8 mouse cellular contexts compared by ENCODE assay signal in the genomic region with DNA sequence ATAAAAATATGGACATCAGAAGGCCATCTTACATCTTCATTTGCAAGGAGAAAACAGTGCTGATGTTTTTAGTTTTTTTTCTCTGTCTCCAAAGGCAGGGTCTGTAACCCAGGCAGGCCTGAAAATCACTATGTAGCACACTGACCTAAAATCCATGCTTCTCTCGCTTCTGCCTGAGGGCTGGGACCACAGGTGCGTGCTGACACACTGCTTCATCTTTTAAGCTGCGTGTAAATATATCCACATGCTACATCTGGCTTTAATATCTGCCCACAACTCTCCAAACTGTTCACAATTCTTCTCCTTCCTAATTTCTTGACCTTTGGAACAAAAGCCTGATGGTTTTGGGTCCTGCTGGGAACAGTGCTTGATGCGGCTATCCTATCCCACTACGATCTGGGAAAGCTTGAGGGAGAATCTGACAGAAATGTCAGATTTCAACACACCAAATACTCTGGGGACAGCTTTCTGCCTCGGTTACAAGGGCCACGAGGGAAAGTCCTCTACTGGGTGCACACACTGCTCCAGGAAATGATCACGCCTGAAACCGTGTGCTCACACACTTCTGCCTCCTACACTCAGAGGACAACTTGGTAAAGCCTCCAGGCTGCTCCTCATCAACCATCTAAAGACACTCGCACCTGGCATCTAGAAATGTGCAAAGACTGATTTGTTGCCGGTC. TPM values are rescaled to one million over a fixed set of nuclear protein-coding genes. Genes with fewer than 3 reads are reported as not detected.
DNase-seq lines count a peak whose midpoint lies in the region; ATAC-seq lines count a peak whose summit lies in the region.

No protein-coding gene starts in this region.

- no peak overlapping the region for H3K4me3 ChIP-seq in heart, embryonic 10.5 days
- H3K4me3 ChIP-seq in stomach, embryonic 16.5 days (replicated peaks; ENCODE audit: low read length) = no peak overlapping the region

- peaks cover 34% of the 10 kb centered on the region for H3K36me3 ChIP-seq in heart, embryonic 10.5 days
- no peaks in the 10 kb centered on the region; the same call in 1 of the 2 replicates for H3K36me3 ChIP-seq in stomach, embryonic 16.5 days (ENCODE audit: control insufficient read depth, insufficient read depth, low read length)

- peaks cover 52% of the 10 kb centered on the region for H3K4me1 ChIP-seq in heart, embryonic 10.5 days
- peaks cover 33% of the 10 kb centered on the region for H3K4me1 ChIP-seq in stomach, embryonic 16.5 days (ENCODE audit: control insufficient read depth, insufficient read depth, low read length)

- peak; percentile 34 for ATAC-seq in inflammation-experienced regulatory T-cells, adult 6 months
- ATAC-seq in stomach, embryonic 16.5 days (ENCODE audit: insufficient read depth, low FRiP score) = no peak

- H3K27me3 ChIP-seq in heart, embryonic 10.5 days (ENCODE audit: insufficient read depth, poor library complexity, severe bottlenecking) = no peaks in the 10 kb centered on the region
- no peaks in the 10 kb centered on the region for H3K27me3 ChIP-seq in stomach, embryonic 16.5 days (ENCODE audit: control insufficient read depth, insufficient read depth, low read length)

- peak overlapping the region; percentile 10; the same call in 1 of the 2 replicates for H3K27ac ChIP-seq in heart, embryonic 10.5 days
- no peak overlapping the region for H3K27ac ChIP-seq in stomach, embryonic 16.5 days (ENCODE audit: low read length)

- peak overlapping the region; percentile 54 for H3K9ac ChIP-seq in stomach, embryonic 16.5 days (ENCODE audit: low read length)

- WGBS in heart, embryonic 10.5 days = 79% methylated on average over 11 of the region's 11 CpGs
- WGBS in stomach, embryonic 16.5 days = 70% methylated on average over 11 of the region's 11 CpGs

- peak overlapping the region; percentile 90; the same call in 1 of the 2 replicates for H3K4me2 ChIP-seq in stomach, embryonic 16.5 days (ENCODE audit: low read depth, low read length)

- intact Hi-C loops in heart, postnatal 10 days (cut with DNase I) = loop anchor here (5.0 kb wide), 1 partner anchor 77 kb away; a partner anchor contains a TSS

- H3K9me3 ChIP-seq in heart, embryonic 10.5 days = no peaks in the 10 kb centered on the region
- no peaks in the 10 kb centered on the region for H3K9me3 ChIP-seq in stomach, embryonic 16.5 days (replicated peaks; ENCODE audit: control insufficient read depth, low read length)

- DNase-seq in heart, embryonic 10.5 days (ENCODE audit: low spot score) = no peak
- DNase-seq in heart, postnatal 10 days = no peak
- peak; percentile 23 for DNase-seq in thymus, postnatal 14 days
- no peak for DNase-seq in thymus, postnatal 36 days
- DNase-seq in urinary bladder, adult 18-20 months (ENCODE audit: low spot score in 2 of 2) = no peak
- no peak for DNase-seq in right cerebral cortex, adult 18-20 months

RNA-seq across cellular contexts. Expression of a gene that starts 1.7 kb away (rescaled TPM):
- 40.1 and 47.7 TPM in 2 replicates for polyA plus RNA-seq in heart, embryonic 10.5 days (2016; fragmentation: Nextera tagmentation; extraction: Ambion mirVana)
- total RNA-seq in heart, postnatal 10 days (2021) = 10 to 100 TPM; 30.0 to 32.0 TPM
- 10 to 100 TPM; 15.9 to 21.2 (median 20.4) TPM for polyA plus RNA-seq in inflammation-experienced regulatory T-cells, adult 6 months (2017; shearing (Covaris generic))
- 19.2 and 23.7 TPM in 2 replicates for polyA plus RNA-seq in stomach, embryonic 16.5 days (2015; fragmentation: Nextera tagmentation; extraction: Ambion mirVana)

RNA-seq across cellular contexts. Expression of a gene that starts 2.1 kb away (rescaled TPM):
- polyA plus RNA-seq in heart, embryonic 10.5 days (2016; fragmentation: Nextera tagmentation; extraction: Ambion mirVana) = 83.5 and 102 TPM in 2 replicates
- 100 to 1,000 TPM; 133 to 156 TPM for total RNA-seq in heart, postnatal 10 days (2021)
- 10 to 100 TPM; 51.4 to 56.7 (median 52.3) TPM for polyA plus RNA-seq in inflammation-experienced regulatory T-cells, adult 6 months (2017; shearing (Covaris generic))
- 105 and 119 TPM in 2 replicates for polyA plus RNA-seq in stomach, embryonic 16.5 days (2015; fragmentation: Nextera tagmentation; extraction: Ambion mirVana)
